Mouse (Mus musculus): ENCODE data around the gene Dcbld1.
A peak's percentile ranks its signal among the peaks of the same experiment; 100 is the strongest.

Gene Dcbld1

DNA sequence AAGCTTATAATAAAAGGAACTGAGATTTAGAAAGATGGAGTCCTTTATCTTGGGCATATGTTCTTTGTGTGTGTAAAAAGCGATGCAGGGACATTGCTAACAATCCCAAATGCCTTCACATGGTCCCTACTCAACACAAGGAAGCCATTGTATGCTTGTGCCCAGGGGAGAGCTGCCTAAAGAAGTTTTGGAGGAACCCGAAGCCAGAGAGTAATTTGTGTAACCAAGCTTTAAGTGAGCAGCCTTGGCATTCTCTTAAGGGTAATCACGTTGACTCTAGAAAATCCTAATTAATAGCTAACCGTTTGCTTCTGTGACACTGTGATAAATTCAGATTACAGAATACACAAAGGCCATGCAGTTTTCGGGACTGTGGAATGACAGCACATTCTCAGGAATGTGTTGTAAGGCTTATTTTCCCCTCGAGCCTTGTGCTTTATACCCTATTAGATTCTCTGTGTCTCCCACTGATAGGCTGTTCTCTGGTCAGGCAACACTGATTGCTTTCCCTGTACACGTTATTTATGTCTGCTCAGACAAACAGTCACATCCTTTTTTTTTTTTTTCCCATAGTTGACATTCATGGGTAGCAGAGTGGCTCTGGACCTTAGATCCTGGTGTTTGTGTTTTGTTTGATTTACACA, 9.4 kb downstream of the Dcbld1 start:
- Histone ChIP-seq H3K36me3 (ENCODE audit: control insufficient read depth, insufficient read depth, low read length, poor library complexity, severe bottlenecking) (no peaks in the 10 kb centered on the region), H3K27me3 (ENCODE audit: control insufficient read depth, insufficient read depth, low read length, poor library complexity, severe bottlenecking) (no peaks in the 10 kb centered on the region)
- no peak for DNase-seq (ENCODE audit: low read depth, low spot score)

DNA sequence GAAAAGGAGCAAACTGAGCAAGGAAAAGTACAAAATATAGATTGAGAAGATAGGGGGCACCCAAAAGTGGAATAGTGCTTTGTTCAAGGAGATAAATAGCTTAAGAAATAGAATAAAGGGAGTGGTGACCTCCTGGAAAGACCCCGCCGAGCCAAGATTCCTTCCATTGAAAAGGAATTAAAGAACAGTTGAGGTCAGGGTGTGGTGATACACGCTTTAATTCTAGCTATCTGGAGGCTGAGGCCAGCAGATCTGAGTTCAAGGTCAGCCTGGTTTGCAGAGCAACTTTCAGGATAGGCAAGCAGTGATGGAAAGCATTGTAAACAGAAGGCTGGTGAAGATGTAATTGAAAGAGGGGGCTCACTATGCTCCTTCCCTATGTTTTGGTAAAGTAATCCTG, 12.8 kb downstream of the Dcbld1 start:
- Histone ChIP-seq H3K27me3 (ENCODE audit: control insufficient read depth, insufficient read depth, low read length, poor library complexity, severe bottlenecking) (no peaks in the 10 kb centered on the region), H3K36me3 (ENCODE audit: control insufficient read depth, insufficient read depth, low read length, poor library complexity, severe bottlenecking) (no peaks in the 10 kb centered on the region)
- no peak for DNase-seq (ENCODE audit: low read depth, low spot score)

DNA sequence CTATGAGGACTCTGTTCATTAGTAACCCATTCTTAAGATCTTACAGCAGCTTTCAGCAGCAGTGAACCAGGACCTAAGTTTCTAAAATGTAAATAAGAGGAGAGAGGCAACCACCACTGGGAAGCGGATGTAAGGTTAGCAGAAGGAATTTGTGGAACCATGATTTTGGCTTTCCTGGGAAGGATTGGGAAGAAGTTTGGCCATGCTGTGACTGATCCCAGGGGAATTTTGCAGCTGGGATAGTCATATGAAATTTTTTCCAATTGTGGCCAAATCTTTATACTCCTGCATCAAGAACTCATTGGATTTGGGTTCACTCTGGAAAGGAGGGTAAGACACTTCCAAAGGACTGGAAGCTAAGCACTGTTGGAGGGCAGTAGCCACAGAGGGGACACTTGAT, 18.8 kb downstream of the Dcbld1 start:
- DNase-seq (ENCODE audit: low read depth, low spot score): no peak
- Histone ChIP-seq H3K27me3 (ENCODE audit: control insufficient read depth, insufficient read depth, low read length, poor library complexity, severe bottlenecking) (no peaks in the 10 kb centered on the region), H3K36me3 (ENCODE audit: control insufficient read depth, insufficient read depth, low read length, poor library complexity, severe bottlenecking) (no peaks in the 10 kb centered on the region)

DNA sequence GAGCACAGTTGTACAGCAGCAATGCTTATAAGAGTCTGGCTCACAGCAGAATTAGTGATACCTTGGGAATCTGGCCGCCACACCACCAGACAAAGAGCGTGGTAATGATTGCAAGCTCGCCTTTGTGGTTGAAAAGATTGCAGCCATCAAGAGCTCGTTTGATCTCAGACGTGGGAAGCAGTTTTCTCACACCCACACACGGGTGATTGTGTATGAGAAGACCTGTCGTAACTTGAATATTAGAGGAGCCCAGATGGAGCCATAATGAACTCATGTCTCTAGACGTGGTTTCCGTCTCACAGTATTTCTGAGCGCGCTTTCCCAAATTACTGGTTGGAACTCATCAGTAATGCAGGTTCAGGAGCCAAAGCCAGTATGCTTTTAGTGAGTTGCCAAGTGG, 20.0 kb downstream of the Dcbld1 start:
- H3K27me3 ChIP-seq (ENCODE audit: control insufficient read depth, insufficient read depth, low read length, poor library complexity, severe bottlenecking): no peaks in the 10 kb centered on the region
- DNase-seq (ENCODE audit: low read depth, low spot score): no peak
- H3K36me3 ChIP-seq (ENCODE audit: control insufficient read depth, insufficient read depth, low read length, poor library complexity, severe bottlenecking): no peaks in the 10 kb centered on the region

DNA sequence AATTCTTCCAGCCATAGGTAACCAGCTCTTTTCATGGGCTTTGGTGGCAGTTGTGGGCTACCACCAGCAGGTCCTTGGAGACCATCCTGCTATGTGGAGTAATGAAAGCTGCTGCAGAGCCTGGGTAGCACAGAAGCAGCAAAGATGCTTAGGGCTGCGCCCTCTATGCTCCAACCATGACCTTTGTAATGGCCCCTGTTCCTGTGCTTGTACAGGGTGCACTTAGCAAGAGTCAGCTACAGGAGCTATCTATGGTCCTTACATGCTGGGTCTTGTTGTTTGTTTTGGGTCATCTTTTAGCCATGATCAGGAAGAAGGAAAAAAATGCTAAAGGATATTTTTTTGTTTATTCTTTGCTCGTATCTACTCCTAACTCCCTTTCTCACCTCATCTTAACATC, 24.3 kb downstream of the Dcbld1 start:
- no peak for DNase-seq (ENCODE audit: low read depth, low spot score)
- no peaks in the 10 kb centered on the region for H3K36me3 ChIP-seq (ENCODE audit: control insufficient read depth, insufficient read depth, low read length, poor library complexity, severe bottlenecking)

DNA sequence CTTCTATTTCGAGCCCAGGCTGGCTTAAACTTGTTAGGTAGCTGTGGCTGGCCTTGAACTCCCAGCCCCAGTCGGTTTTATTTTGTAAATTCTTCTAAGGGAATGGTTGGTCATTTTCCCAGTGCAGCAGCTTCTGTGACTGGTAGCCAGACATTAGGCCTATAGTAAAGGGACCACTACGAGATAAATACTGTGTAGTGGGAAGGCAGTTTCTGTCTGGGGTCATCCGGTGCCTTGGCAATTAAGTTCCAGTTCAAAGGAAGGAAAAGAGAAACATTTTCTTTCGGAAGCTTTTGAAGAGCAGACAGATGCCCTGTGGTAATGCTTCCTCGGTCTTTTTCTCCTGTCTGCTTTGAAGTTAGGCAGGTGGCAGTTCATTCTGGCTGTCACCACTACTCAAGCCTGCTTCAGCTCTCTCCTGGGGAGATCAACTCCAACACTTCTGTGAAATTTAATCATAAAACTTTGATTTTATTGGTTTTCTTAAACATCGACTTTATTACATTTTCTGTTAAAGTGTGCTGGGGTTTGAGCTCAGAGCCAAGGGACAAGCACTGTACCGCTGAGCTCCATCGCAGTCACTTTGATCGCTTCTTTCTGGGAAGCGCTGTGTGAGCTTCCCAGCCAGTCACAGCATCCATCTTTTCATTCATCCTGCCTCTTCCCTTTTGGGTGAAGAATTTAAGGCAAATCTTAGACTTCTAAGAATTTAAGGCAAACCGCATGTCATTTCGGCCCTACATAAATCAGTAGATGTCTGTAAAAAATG, 24.9 kb downstream of the Dcbld1 start:
- no peaks in the 10 kb centered on the region for H3K27me3 ChIP-seq (ENCODE audit: control insufficient read depth, insufficient read depth, low read length, poor library complexity, severe bottlenecking)
- H3K36me3 ChIP-seq (ENCODE audit: control insufficient read depth, insufficient read depth, low read length, poor library complexity, severe bottlenecking): no peaks in the 10 kb centered on the region
- no peak for DNase-seq (ENCODE audit: low read depth, low spot score)

More for the DNA sequence above, 24.3 kb downstream of the Dcbld1 start:
- no peaks in the 10 kb centered on the region for H3K27me3 ChIP-seq (ENCODE audit: control insufficient read depth, insufficient read depth, low read length, poor library complexity, severe bottlenecking)

DNA sequence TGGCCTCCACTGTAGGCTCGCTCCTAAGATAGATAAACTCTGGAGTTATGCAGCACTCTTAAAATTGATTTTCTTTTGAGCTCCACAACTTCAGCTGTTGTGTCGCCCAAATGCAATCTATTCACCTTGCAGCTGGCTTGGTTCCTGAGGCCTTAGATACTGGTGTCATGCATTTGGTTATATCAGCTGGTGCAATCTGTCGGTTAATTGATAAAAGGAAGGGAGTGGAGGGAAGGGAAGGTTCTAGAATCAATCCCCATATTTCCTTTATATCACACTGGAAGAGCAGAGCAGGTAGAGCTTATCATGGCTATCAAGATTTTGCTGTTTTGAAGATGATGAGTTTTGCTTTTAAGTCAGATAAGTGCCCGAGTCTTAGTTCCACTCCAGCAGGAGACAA, 26.8 kb downstream of the Dcbld1 start:
- no peaks in the 10 kb centered on the region for H3K36me3 ChIP-seq (ENCODE audit: control insufficient read depth, insufficient read depth, low read length, poor library complexity, severe bottlenecking)
- no peak for DNase-seq (ENCODE audit: low read depth, low spot score)
- H3K27me3 ChIP-seq (ENCODE audit: control insufficient read depth, insufficient read depth, low read length, poor library complexity, severe bottlenecking): no peaks in the 10 kb centered on the region

DNA sequence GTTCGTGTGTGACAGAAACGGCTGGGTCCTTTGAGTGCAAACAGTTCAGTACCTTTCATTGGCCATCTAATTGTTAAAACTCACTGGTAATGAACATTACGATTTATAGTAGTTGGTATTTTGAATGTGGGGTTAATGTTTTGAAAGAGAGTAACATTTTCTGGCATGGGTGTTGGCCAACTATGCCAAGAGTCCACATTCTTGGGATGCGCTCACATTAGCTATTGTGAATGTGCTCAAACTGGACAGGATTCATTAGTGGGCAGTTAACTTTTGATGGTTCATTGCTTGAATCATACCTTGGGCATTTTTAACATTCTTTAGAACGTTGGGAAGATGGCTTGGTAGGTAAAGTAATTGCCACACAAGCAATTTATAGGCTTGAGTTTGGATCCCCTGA, 30.7 kb downstream of the Dcbld1 start:
- DNase-seq (ENCODE audit: low read depth, low spot score): no peak
- no peaks in the 10 kb centered on the region for H3K36me3 ChIP-seq (ENCODE audit: control insufficient read depth, insufficient read depth, low read length, poor library complexity, severe bottlenecking)
- H3K27me3 ChIP-seq (ENCODE audit: control insufficient read depth, insufficient read depth, low read length, poor library complexity, severe bottlenecking): no peaks in the 10 kb centered on the region

DNA sequence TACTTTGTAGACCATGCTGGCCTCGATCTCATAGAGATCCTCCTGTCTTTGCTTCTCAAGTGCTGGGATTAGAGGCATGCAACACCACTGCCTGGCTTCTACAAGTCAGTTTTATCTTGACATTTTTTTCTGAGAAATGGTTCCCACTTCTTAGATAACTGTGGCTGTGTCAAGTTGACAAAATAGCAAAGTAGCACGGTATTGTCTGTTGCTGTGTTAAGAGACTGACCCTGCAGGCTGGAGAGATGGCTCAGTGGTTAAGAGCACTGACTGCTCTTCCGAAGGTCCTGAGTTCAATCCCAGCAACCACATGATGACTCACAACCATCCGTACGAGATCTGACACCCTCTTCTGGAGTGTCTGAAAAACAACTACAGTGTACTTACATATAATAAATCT, 35.5 kb downstream of the Dcbld1 start:
- Histone ChIP-seq H3K36me3 (ENCODE audit: control insufficient read depth, insufficient read depth, low read length, poor library complexity, severe bottlenecking) (no peaks in the 10 kb centered on the region), H3K27me3 (ENCODE audit: control insufficient read depth, insufficient read depth, low read length, poor library complexity, severe bottlenecking) (no peaks in the 10 kb centered on the region)
- DNase-seq (ENCODE audit: low read depth, low spot score): no peak

DNA sequence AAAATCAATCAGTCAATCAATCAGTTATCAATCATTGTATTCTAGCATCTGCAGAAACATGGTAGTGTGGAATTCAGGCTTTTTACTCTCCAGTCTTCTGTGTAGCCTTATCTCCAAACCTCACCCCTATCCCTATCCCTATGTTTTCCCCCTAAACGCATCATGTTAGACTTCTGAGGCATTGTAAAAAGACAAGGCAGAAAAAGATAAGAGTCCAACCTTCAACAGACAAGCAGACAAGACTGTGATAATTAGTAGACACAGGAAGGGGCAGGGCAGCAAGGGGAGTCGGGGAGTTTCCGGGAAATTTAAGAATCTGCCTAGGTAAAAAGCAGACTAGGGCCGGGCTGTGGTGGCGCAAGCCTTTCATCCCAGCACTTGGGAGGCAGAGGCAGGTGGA, 38.0 kb downstream of the Dcbld1 start:
- H3K27me3 ChIP-seq (ENCODE audit: control insufficient read depth, insufficient read depth, low read length, poor library complexity, severe bottlenecking): no peaks in the 10 kb centered on the region

DNA sequence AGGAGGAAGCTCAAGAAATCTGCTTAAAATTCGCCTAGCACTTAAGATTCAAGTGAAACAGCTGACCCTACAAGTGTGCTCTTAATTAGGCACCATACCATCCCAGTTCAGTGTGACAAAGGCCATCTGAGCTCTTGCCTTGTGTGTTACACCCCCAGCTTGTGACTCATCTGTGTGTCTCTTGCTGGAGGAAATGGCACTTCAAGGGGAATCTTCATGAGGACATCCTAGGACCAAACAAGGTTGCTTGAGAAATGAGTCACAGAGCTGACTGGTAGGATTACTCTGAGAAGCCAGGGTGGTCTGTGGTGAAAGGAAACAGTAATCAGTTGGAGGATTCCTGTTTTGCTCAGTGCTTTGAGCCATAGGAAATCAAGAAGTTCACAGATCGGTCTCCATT, 39.6 kb downstream of the Dcbld1 start:
- Histone ChIP-seq H3K27me3 (ENCODE audit: control insufficient read depth, insufficient read depth, low read length, poor library complexity, severe bottlenecking) (no peaks in the 10 kb centered on the region), H3K36me3 (ENCODE audit: control insufficient read depth, insufficient read depth, low read length, poor library complexity, severe bottlenecking) (no peaks in the 10 kb centered on the region)
- DNase-seq (ENCODE audit: low read depth, low spot score): no peak

More for the DNA sequence above, 38.0 kb downstream of the Dcbld1 start:
- no peak for DNase-seq (ENCODE audit: low read depth, low spot score)
- H3K36me3 ChIP-seq (ENCODE audit: control insufficient read depth, insufficient read depth, low read length, poor library complexity, severe bottlenecking): no peaks in the 10 kb centered on the region

DNA sequence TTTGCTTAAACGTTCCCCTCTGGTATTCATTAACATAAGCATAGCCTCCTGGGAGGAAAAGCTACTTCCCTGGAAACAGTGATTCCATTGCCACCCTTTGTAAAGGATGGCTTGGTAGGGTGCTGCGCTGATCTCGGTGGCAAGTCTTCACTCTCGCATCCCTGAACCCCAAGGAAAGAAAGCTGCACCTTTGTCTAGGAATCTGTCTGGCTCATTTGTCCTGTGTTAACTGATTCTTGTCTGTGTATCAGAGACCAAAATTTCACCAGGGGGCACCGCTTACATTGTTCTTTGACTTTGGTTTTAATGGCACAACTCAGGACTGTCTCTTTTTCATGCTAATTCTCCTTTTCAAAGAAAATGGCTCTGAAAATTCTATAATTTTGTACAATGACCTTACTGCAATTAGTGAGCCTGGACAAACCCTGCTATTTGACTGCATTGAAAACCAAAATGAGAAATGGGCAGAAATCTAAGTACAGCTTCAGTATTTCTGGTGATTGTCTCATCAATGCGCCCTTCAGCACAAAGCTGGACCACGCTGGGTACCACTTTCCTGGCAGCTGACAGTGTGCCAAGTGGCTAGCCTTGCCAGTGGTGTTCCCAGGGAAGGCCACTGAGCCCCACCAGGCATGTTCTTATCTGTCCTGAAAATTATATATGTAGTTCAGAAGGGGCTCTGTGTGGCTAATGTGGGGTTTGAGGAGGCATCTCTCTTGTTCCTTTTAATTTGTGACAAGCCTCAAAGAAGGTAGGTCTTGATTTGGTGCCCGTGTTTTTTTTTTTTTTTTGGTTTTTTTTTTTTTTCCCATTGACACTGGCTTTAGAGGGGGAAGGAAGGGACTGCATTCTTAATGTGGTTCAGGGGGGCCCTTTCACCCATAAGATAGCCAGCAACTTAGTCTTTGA, 40.8 kb downstream of the Dcbld1 start:
- DNase-seq (ENCODE audit: low read depth, low spot score): peak; percentile 5
- no peaks in the 10 kb centered on the region for H3K27me3 ChIP-seq (ENCODE audit: control insufficient read depth, insufficient read depth, low read length, poor library complexity, severe bottlenecking)
- no peaks in the 10 kb centered on the region for H3K36me3 ChIP-seq (ENCODE audit: control insufficient read depth, insufficient read depth, low read length, poor library complexity, severe bottlenecking)

DNA sequence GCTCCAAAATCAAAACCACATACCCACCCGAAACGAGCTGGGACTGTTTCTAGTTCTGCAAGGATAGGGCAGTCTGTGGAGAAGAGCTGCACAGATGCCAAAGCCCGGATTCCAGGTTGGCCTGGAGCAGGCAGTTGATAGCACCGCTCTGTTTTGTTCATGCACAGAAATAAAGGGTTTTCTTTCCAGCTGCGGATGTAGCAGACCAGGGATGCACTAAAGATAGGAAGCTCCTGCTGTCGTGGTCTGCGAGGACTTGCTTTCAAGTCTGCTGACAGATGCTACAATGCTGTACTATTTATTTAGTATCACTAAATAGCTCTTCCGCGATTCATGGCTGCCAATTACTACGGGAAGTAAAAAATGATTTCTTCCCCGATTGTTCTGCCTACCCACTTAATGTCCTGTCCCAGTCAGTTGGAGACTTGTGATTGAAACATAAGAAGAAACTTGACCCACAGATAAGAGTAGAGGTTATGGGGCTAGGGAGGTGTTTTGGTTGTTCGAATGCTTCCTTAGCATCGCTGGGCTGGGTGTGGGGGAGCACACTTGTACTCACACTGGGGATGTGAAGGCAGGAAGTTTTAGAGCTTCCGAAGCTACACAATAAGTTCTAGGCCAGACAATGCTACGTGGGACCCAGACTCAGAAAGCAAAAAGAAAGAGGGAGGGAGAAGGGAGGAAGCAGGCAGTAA, 41.6 kb downstream of the Dcbld1 start:
- Histone ChIP-seq H3K27me3 (ENCODE audit: control insufficient read depth, insufficient read depth, low read length, poor library complexity, severe bottlenecking) (no peaks in the 10 kb centered on the region), H3K36me3 (ENCODE audit: control insufficient read depth, insufficient read depth, low read length, poor library complexity, severe bottlenecking) (no peaks in the 10 kb centered on the region)
- DNase-seq (ENCODE audit: low read depth, low spot score): no peak

DNA sequence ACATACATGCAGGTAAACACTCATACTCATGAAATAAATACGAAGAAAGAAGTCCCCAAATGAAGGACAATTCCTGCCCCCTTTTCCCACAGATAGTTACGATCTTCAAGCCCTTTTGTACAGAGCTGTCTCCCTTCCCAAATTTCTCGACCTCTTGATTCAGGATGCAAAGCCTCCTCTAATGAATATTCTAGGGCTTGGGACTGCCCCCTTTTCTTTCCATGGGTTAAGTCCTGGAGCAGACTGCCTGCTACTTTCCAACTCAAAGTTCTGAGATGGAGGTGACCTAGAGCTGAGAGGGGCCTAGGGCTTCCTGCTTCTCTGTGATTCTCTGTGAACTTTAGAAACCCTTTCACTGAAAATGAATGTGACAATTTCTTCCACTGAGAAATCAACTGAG, 43.2 kb downstream of the Dcbld1 start:
- H3K36me3 ChIP-seq (ENCODE audit: control insufficient read depth, insufficient read depth, low read length, poor library complexity, severe bottlenecking): no peaks in the 10 kb centered on the region
- no peak for DNase-seq (ENCODE audit: low read depth, low spot score)
- no peaks in the 10 kb centered on the region for H3K27me3 ChIP-seq (ENCODE audit: control insufficient read depth, insufficient read depth, low read length, poor library complexity, severe bottlenecking)
